In genomic region chrX:121429078-121429477, GRCm38 (mm10) we compare ENCODE assay signal across 20 mouse cellular contexts.
DNase-seq lines count a peak whose midpoint lies in the region; ATAC-seq lines count a peak whose summit lies in the region.
"Had no signal": no experiment of that assay in that cellular context is flagged by ENCODE, and none has a peak within 500 bp of the region (broad histone marks: within the 10 kb centered on the region; RNA-seq: fewer than 3 reads in every experiment).

No protein-coding gene starts in this region.

- ATAC-seq in granulocyte monocyte progenitor cell, adult 5-6 weeks (replicated peaks; ENCODE audit: poor library complexity, severe bottlenecking) = peak; percentile 61
- peak; percentile 69 for ATAC-seq in megakaryocyte progenitor cell, adult 5-6 weeks (replicated peaks; ENCODE audit: poor library complexity)
- ATAC-seq: activated CD4-positive, CD25-positive, alpha-beta regulatory T cell, adult 4 months; CD4-positive, CD25-positive, alpha-beta regulatory T cell, adult 4 months; Patski had no signal

- DNase-seq in 416B (ENCODE audit: low read depth) = peak; percentile 29
- DNase-seq in cerebellum, postnatal 25 days = no peak
- DNase-seq in cerebellum, postnatal 10 days = no peak
- DNase-seq in adrenal gland, postnatal 25 days = no peak
- DNase-seq: adrenal gland, adult 2 months; adrenal gland, adult 8-10 months; adrenal gland, postnatal 10 days; adrenal gland, postnatal 14 days; adrenal gland, postnatal 36 days; B cell, adult 2 months; cerebellum, adult 11 months; cerebellum, adult 11-12 months; cerebellum, adult 18-20 months; cerebellum, adult 2 months; cerebellum, adult 8-10 months had no signal
